Mouse (Mus musculus) limb, embryonic 13.5 days (tissue): Measurements from ENCODE around the gene Nfia. TPM values are rescaled to one million over a fixed set of nuclear protein-coding genes. Genes with fewer than 3 reads are reported as not detected.

Experiments
- ATAC-seq: fragments of 200-750 bp; cut with Nextera tagmentation; 2 replicates; pipeline ENCODE4 v1.8.0; 2017; ENCODE audit warnings: low read depth, moderate number of reproducible peaks, moderate TSS enrichment; ENCODE audit not compliant: low FRiP score
- H3K27ac ChIP-seq: fragments of 300-500 bp; sonication (generic); 2 replicates; pipeline ENCODE4 v1.5.1; 2015; ENCODE audit warnings: inconsistent platforms, mild to moderate bottlenecking, moderate library complexity
- H3K27me3 ChIP-seq: fragments of 300-500 bp; sonication (generic); 2 replicates; pipeline ENCODE4 v1.6.1; 2015; ENCODE audit warnings: mild to moderate bottlenecking, inconsistent platforms
- H3K36me3 ChIP-seq: fragments of 300-500 bp; sonication (generic); 2 replicates; pipeline ENCODE4 v1.6.1; 2015; ENCODE audit warnings: inconsistent platforms, mild to moderate bottlenecking, moderate library complexity
- H3K4me1 ChIP-seq: fragments of 300-500 bp; sonication (generic); 2 replicates; pipeline ENCODE4 v1.6.1; 2015; ENCODE audit warnings: inconsistent platforms
- H3K4me2 ChIP-seq: fragments of 300-500 bp; sonication (generic); replicated peaks from 2 replicates; pipeline ENCODE4 v1.6.1; 2015; ENCODE audit warnings: inconsistent platforms, mild to moderate bottlenecking, moderate library complexity
- H3K4me3 ChIP-seq: fragments of 300-500 bp; sonication (generic); 2 replicates; pipeline ENCODE4 v1.5.1; 2015; ENCODE audit warnings: moderate library complexity, mild to moderate bottlenecking, inconsistent platforms
- H3K9ac ChIP-seq: fragments of 300-500 bp; sonication (generic); 2 replicates; pipeline ENCODE4 v1.6.1; 2015; ENCODE audit warnings: mild to moderate bottlenecking, inconsistent platforms
- H3K9me3 ChIP-seq: fragments of 300-500 bp; sonication (generic); 2 replicates; pipeline ENCODE4 v1.6.1; 2016; ENCODE audit warnings: inconsistent platforms
- WGBS: fragments of 180-500 bp; shearing (Covaris S2); methylation state at CpG from one replicate; pipeline ENCODE4 v1.1.7; 2015; 5-methylcytosine and 5-hydroxymethylcytosine counted together
- polyA plus RNA-seq: library from polyadenylated mRNA; unstranded; fragments of >200 nt; fragmentation: Nextera tagmentation; extraction: Ambion mirVana; gene quantifications from 2 replicates; pipeline ENCODE4 v1.2.1, GENCODE M21; 2015

The Nfia gene
- polyA plus RNA-seq, 1 experiment from 2014 or later, result 88.3 TPM

DNA sequence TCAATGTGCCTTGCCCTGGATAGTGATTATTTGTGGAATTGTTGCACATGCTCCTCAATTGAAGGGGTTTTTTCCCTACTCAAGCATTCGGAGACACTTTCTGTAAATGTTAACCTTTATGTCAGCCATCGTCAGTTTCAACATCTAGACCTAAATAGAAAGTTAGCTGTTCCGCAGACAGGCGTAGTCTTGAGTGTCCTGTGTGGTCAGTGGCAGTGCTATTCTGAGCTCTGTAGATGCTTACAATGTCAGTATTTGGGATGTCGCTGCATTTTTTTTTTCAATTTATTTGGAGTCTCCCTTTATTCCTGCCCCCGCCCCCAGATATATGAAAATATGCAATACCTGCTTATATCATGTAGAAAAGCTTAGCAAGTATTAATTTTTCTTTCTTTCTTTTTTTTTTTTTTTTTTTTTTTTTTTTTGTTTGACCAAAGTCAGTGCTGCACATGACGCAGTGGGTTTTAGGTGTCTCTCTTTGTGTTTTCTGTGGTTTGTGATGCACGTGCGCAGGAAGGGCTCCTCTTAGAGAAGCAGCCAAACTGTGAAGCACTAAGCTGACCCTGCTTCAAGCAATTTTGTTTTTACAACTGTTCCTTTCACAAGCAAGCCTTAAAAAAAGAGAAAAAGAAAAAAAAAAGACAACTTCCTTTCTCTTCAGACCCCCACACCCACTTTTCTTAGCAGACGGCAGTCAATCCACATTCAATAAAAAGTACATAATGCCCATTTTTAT, 340.9 kb downstream of the Nfia start:
- H3K9me3 ChIP-seq, result no peaks in the 10 kb centered on the region
- no peak overlapping the region for H3K4me2 ChIP-seq
- ATAC-seq, result no peak

DNA sequence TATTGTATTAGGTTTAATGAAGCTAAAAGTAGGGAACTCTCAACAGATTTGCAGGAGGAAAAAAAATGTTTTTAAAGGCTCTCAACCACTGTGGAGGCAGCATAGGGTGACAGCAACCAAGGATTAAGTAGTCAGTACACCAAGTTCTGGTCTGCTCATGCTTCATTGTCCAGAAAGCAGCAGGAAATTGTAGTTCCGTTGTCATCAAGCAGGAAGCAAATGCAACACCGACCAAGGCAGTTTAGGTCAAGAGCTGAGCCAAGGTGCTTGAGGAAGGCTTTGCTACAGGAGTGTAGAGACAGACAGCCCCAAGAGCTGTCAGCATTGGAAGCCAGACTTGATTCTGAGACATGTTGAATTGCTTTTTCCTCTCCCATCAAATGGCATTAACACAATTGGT, 342.4 kb downstream of the Nfia start:
- no peak overlapping the region for H3K27ac ChIP-seq
- peaks cover 26% of the 10 kb centered on the region for H3K4me1 ChIP-seq
- WGBS, result 74% methylated on average over 2 of the region's 2 CpGs
- H3K9ac ChIP-seq, result no peak overlapping the region
- no peaks in the 10 kb centered on the region for H3K27me3 ChIP-seq
- no peak overlapping the region for H3K4me2 ChIP-seq
- no peak for ATAC-seq
- H3K4me3 ChIP-seq, result no peak overlapping the region
- no peaks in the 10 kb centered on the region for H3K9me3 ChIP-seq
- peaks cover 13% of the 10 kb centered on the region for H3K36me3 ChIP-seq

More for the DNA sequence above, 340.9 kb downstream of the Nfia start:
- Histone ChIP-seq H3K4me3 (no peak overlapping the region), H3K4me1 (peaks cover 24% of the 10 kb centered on the region), H3K9ac (no peak overlapping the region), H3K27me3 (no peaks in the 10 kb centered on the region), H3K27ac (no peak overlapping the region), H3K36me3 (peaks cover 13% of the 10 kb centered on the region)
- 72% methylated on average over 10 of the region's 10 CpGs for WGBS

DNA sequence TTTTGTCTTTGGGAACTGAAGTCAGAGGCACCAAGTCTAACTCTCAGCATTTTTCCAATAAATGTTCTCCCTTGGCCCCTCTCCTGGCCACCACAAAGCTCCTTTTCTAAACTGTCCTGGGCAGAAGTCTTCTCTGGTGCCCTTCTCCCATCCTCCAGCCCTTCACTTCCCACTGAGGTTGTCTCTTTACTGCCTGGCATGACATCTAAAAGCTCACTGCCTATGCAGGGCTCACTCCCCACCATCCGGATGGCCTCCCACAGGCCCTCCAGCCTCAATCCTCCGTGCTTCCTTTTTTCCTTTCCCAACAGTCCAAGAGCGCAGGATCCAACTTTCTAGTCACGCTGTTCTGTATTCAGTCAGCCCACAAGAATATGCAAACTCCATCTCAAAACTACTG, 342.9 kb downstream of the Nfia start:
- WGBS, result 89% methylated on average over 4 of the region's 4 CpGs
- no peak for ATAC-seq
- H3K4me1 ChIP-seq, result peaks cover 30% of the 10 kb centered on the region
- H3K27me3 ChIP-seq, result no peaks in the 10 kb centered on the region
- H3K9me3 ChIP-seq, result no peaks in the 10 kb centered on the region
- H3K9ac ChIP-seq, result no peak overlapping the region
- H3K4me3 ChIP-seq, result no peak overlapping the region
- peaks cover 13% of the 10 kb centered on the region for H3K36me3 ChIP-seq
- H3K27ac ChIP-seq, result no peak overlapping the region
- H3K4me2 ChIP-seq, result no peak overlapping the region

DNA sequence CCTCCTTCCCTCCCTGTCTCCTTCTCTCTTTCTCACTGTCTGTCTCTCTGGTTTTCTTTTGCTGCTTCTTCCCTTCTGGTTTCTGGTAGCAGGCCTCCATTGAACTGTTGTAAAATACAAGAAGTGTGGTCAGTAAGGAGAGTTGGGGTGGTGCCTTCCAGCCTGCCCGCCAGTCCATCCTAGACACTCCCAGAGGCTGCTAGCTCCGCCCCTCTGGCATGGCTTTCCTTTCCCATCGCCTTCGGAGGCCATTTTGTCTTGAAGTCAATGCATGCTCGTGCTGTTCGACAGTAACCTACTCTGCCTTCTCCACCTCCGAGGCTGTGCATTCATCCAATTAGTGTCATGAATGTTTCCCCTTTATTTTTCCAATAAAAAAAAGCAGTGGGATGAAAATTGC, 343.5 kb downstream of the Nfia start:
- H3K4me2 ChIP-seq, result no peak overlapping the region
- no peaks in the 10 kb centered on the region for H3K9me3 ChIP-seq
- no peak overlapping the region for H3K27ac ChIP-seq
- H3K27me3 ChIP-seq, result no peaks in the 10 kb centered on the region
- WGBS, result 78% methylated on average over 7 of the region's 7 CpGs
- no peak for ATAC-seq
- no peak overlapping the region for H3K4me3 ChIP-seq
- no peak overlapping the region for H3K9ac ChIP-seq
- peaks cover 10% of the 10 kb centered on the region for H3K36me3 ChIP-seq
- H3K4me1 ChIP-seq, result peaks cover 31% of the 10 kb centered on the region

DNA sequence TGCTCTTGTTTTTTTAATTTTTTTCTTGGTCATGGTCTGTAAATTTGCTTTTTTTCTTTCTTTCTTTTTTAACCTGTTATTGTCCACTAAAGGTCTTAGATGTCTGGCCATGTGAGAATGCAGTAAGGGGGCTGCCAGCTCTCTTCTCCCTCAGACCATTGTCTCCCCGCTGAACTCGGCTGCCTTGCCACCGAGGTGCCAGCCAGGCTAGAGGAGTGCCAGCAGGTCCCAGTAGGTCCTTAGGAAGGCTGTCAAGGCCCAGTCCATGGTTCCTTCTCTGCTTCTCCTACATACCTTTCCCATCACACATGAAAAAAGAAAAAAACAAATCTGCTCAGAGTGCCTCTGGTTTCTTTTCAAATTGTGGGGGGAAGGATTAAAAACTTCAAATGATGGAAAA, 345.6 kb downstream of the Nfia start:
- H3K27ac ChIP-seq, result peak overlapping the region; percentile 33; the same call in 1 of the 2 replicates
- H3K4me2 ChIP-seq, result no peak overlapping the region
- no peak overlapping the region for H3K4me3 ChIP-seq
- WGBS, result 60% methylated on average over 3 of the region's 3 CpGs
- no peak for ATAC-seq
- H3K9ac ChIP-seq, result no peak overlapping the region
- H3K36me3 ChIP-seq, result peaks cover 7% of the 10 kb centered on the region; the same call in 1 of the 2 replicates
- H3K9me3 ChIP-seq, result no peaks in the 10 kb centered on the region
- H3K27me3 ChIP-seq, result no peaks in the 10 kb centered on the region
- H3K4me1 ChIP-seq, result peaks cover 31% of the 10 kb centered on the region

GRCm38 (mm10) chr4:98118761-98119675, 346.5 kb downstream of the Nfia start:
- no peak for ATAC-seq
- H3K4me3 ChIP-seq, result no peak overlapping the region
- peaks cover 7% of the 10 kb centered on the region; the same call in 1 of the 2 replicates for H3K36me3 ChIP-seq
- H3K27me3 ChIP-seq, result no peaks in the 10 kb centered on the region
- peak overlapping the region; percentile 69 for H3K27ac ChIP-seq
- H3K9ac ChIP-seq, result no peak overlapping the region
- H3K4me1 ChIP-seq, result peaks cover 29% of the 10 kb centered on the region
- no peak overlapping the region for H3K4me2 ChIP-seq
- WGBS, result 64% methylated on average over 10 of the region's 10 CpGs
- H3K9me3 ChIP-seq, result no peaks in the 10 kb centered on the region

GRCm38 (mm10) chr4:98119949-98120531, 347.5 kb downstream of the Nfia start:
- 61% methylated on average over 3 of the region's 3 CpGs for WGBS
- Histone ChIP-seq H3K36me3 (peaks cover 7% of the 10 kb centered on the region; the same call in 1 of the 2 replicates), H3K4me3 (no peak overlapping the region), H3K9me3 (no peaks in the 10 kb centered on the region), H3K4me2 (no peak overlapping the region), H3K9ac (no peak overlapping the region), H3K27me3 (no peaks in the 10 kb centered on the region), H3K27ac (no peak overlapping the region), H3K4me1 (peaks cover 29% of the 10 kb centered on the region)
- ATAC-seq, result no peak

DNA sequence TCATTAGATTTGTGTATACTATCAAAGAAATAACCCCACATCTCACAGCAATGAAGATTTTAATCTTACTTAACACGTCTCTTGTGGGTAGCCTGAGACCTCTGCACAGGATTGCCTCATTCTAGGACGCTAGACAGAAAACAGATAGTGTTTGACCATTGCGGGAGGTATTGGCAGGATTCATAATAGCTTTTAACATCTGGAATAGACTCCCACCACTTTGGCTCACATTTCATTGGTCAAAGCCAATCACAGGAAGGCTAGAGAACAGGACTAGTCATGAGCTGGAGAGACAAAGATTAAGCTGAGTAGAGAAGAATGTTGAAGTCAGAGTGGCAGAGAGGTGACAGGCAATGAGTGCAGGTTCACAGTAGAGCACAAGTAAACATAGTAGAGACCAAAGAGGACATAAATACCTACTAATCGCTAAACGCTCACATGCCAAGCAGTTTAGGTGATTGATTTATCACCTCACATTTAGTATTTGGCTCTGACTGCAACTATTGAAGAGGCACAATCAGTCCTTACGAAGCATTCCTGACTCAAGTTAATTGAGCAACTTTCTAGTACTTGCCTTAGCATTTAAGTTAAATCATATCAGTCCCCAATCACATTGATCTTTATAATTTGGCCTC, 348.3 kb downstream of the Nfia start:
- no peak overlapping the region for H3K4me3 ChIP-seq

DNA sequence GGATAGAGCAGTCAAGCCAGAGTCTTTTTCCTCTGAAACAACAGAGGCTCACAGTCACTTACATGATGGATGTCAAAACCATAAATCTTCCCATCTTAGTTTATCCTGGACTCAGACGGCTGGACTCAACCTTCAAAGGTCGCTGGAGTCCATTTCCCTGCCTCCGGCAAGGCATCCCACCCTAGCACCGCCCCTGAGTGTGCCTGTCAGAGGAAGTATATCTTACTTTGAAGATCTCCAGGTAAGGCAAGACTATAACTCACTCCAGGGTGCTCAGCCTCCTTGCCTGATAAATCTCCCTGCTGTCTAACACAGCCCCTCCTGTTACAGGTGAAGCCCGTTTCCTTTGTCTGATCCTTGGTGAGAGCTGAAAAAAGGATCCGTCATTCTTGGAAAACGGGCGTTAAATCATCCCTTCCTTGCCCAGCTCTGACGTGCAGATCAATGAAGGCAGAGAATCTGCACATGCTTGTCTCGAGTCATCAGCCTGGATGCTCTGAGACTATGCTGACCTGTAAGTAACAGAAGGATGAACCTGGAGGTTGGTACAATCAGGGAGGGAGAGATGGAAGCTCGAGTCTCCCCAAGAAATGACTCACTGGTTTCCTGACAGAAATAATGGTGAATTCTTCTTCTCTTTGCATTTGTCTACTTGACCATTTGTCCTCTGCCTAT, 353.6 kb downstream of the Nfia start:
- 0 out of 2 replicates have a peak, but pooled peaks cover 3% of the 10 kb centered on the region for H3K36me3 ChIP-seq
- H3K9ac ChIP-seq, result no peak overlapping the region
- H3K4me2 ChIP-seq, result no peak overlapping the region
- no peak for ATAC-seq
- H3K27me3 ChIP-seq, result no peaks in the 10 kb centered on the region
- H3K4me3 ChIP-seq, result no peak overlapping the region
- H3K4me1 ChIP-seq, result peaks cover 6% of the 10 kb centered on the region; the same call in 1 of the 2 replicates
- no peak overlapping the region for H3K27ac ChIP-seq
- 48% methylated on average over 11 of the region's 11 CpGs for WGBS
- no peaks in the 10 kb centered on the region for H3K9me3 ChIP-seq

More for the DNA sequence above, 348.3 kb downstream of the Nfia start:
- no peaks in the 10 kb centered on the region for H3K27me3 ChIP-seq
- H3K27ac ChIP-seq, result no peak overlapping the region
- no peaks in the 10 kb centered on the region for H3K9me3 ChIP-seq
- H3K36me3 ChIP-seq, result peaks cover 7% of the 10 kb centered on the region; the same call in 1 of the 2 replicates
- H3K4me2 ChIP-seq, result no peak overlapping the region
- no peak overlapping the region for H3K9ac ChIP-seq
- ATAC-seq, result no peak
- H3K4me1 ChIP-seq, result peaks cover 29% of the 10 kb centered on the region
- WGBS, result 63% methylated on average over 6 of the region's 6 CpGs

GRCm38 (mm10) chr4:98130798-98131197, 358.3 kb downstream of the Nfia start:
- peaks cover 6% of the 10 kb centered on the region; the same call in 1 of the 2 replicates for H3K4me1 ChIP-seq

GRCm38 (mm10) chr4:98134027-98134426, 361.5 kb downstream of the Nfia start:
- H3K27ac ChIP-seq, result no peak overlapping the region
- no peak overlapping the region for H3K4me2 ChIP-seq
- H3K9me3 ChIP-seq, result no peaks in the 10 kb centered on the region; the same call in 1 of the 2 replicates
- no peak overlapping the region for H3K4me3 ChIP-seq
- no peak overlapping the region for H3K9ac ChIP-seq
- H3K4me1 ChIP-seq, result peaks cover 6% of the 10 kb centered on the region; the same call in 1 of the 2 replicates
- no peaks in the 10 kb centered on the region for H3K36me3 ChIP-seq
- no peak for ATAC-seq
- H3K27me3 ChIP-seq, result no peaks in the 10 kb centered on the region
- WGBS, result 94% methylated on average over 4 of the region's 4 CpGs

More at GRCm38 (mm10) chr4:98130798-98131197, 358.3 kb downstream of the Nfia start:
- 50% methylated on average over 2 of the region's 2 CpGs for WGBS
- Histone ChIP-seq H3K36me3 (no peaks in the 10 kb centered on the region), H3K9ac (no peak overlapping the region), H3K4me2 (no peak overlapping the region), H3K27ac (no peak overlapping the region), H3K9me3 (no peaks in the 10 kb centered on the region; the same call in 1 of the 2 replicates), H3K27me3 (no peaks in the 10 kb centered on the region), H3K4me3 (no peak overlapping the region)
- ATAC-seq, result no peak
